Mouse (Mus musculus) intestine, embryonic 14.5 days (tissue): ENCODE results near the gene Oog4. TPM values are rescaled to one million over a fixed set of nuclear protein-coding genes. Genes with fewer than 3 reads are reported as not detected.
A peak's percentile ranks its signal among the peaks of the same experiment; 100 is the strongest.
"Not testable (repeated sequence)": the region's sequence is repeated elsewhere in the genome, so short reads cannot be mapped to it uniquely, and the experiment has no call there.

Experiments used
- ATAC-seq: fragments of 200-750 bp; cut with Nextera tagmentation; replicated peaks from 2 replicates; pipeline ENCODE4 v1.8.0; 2017; ENCODE audit warnings: low read depth, moderate number of reproducible peaks, moderate TSS enrichment, moderate library complexity; ENCODE audit not compliant: low FRiP score, low TSS enrichment
- DNase-seq: peaks from one replicate; pipeline ENCODE4 v3.0.0-alpha.2; 2018; ENCODE audit warnings: low spot score
- H3K27ac ChIP-seq: fragments of 300-500 bp; sonication (generic); 2 replicates; pipeline ENCODE4 v1.5.1; 2014; ENCODE audit warnings: low read depth, mild to moderate bottlenecking, control low read depth
- H3K27me3 ChIP-seq: fragments of 300-500 bp; sonication (generic); replicated peaks from 2 replicates; pipeline ENCODE4 v1.6.1; 2014; ENCODE audit warnings: low read length, control low read depth; ENCODE audit not compliant: control insufficient read depth, insufficient read depth
- H3K36me3 ChIP-seq: fragments of 300-500 bp; sonication (generic); 2 replicates; pipeline ENCODE4 v1.6.1; 2014; ENCODE audit warnings: low read length, control low read depth; ENCODE audit not compliant: control insufficient read depth, insufficient read depth
- H3K4me1 ChIP-seq: fragments of 300-500 bp; sonication (generic); replicated peaks from 2 replicates; pipeline ENCODE4 v1.6.1; 2014; ENCODE audit warnings: low read length, control low read depth, mixed read lengths; ENCODE audit not compliant: control insufficient read depth, insufficient read depth
- H3K4me2 ChIP-seq: fragments of 300-500 bp; sonication (generic); 2 replicates; pipeline ENCODE4 v1.6.1; 2014; ENCODE audit warnings: low read length
- H3K4me3 ChIP-seq: fragments of 300-500 bp; sonication (generic); 2 replicates; pipeline ENCODE4 v1.5.1; 2014; ENCODE audit warnings: low read depth, low read length, control low read depth, mixed read lengths
- H3K9ac ChIP-seq: fragments of 300-500 bp; sonication (generic); 2 replicates; pipeline ENCODE4 v1.6.1; 2014; ENCODE audit warnings: mild to moderate bottlenecking, low read length
- H3K9me3 ChIP-seq: fragments of 300-500 bp; sonication (generic); 2 replicates; pipeline ENCODE4 v1.6.1; 2016; ENCODE audit warnings: low read length, control low read depth; ENCODE audit not compliant: control insufficient read depth
- WGBS: fragments of 180-500 bp; shearing (Covaris S2); extraction: QIAGEN DNeasy Blood & Tissue Kit; methylation state at CpG from one replicate; pipeline ENCODE4 v1.1.7; 2014; 5-methylcytosine and 5-hydroxymethylcytosine counted together
- polyA plus RNA-seq: library from polyadenylated mRNA; unstranded; fragments of >200 nt; fragmentation: Nextera tagmentation; extraction: Ambion mirVana; gene quantifications from 2 replicates; pipeline ENCODE4 v1.2.1, GENCODE M21; 2014

The Oog4 gene
- not detected in 2 replicates for polyA plus RNA-seq

GRCm38 (mm10) chr4:143450224-143450623 is at the start of gene Oog4:
Gene Oog4, minus strand, starts transcription at chr4:143450324.
- H3K4me2 ChIP-seq: no peak within 1 kb of the TSS
- H3K36me3 ChIP-seq: no peaks in the 10 kb centered on the region
- H3K27me3 ChIP-seq: no peaks in the 10 kb centered on the region
- no peaks in the 10 kb centered on the region for H3K9me3 ChIP-seq
- ATAC-seq (no peak), DNase-seq (no peak)
- H3K27ac ChIP-seq: no peak within 1 kb of the TSS
- 88% methylated on average over 3 of the region's 3 CpGs for WGBS
- H3K4me3 ChIP-seq: no peak within 1 kb of the TSS
- no peaks in the 10 kb centered on the region for H3K4me1 ChIP-seq
- H3K9ac ChIP-seq: no peak within 1 kb of the TSS

- H3K4me1 ChIP-seq, ATAC-seq, H3K4me2 ChIP-seq, DNase-seq, H3K36me3 ChIP-seq, H3K9ac ChIP-seq, H3K9me3 ChIP-seq, H3K4me3 ChIP-seq, H3K27me3 ChIP-seq, H3K27ac ChIP-seq: not testable (repeated sequence)
- 65% methylated on average over 5 of the region's 5 CpGs for WGBS
Measured at GRCm38 (mm10) chr4:143426770-143427169, 23.4 kb downstream of the Oog4 start.

GRCm38 (mm10) chr4:143414121-143414520 is 36.0 kb downstream of the Oog4 start:
- no peak overlapping the region for H3K4me2 ChIP-seq
- WGBS: 96% methylated on average over 3 of the region's 3 CpGs
- H3K27me3 ChIP-seq: no peaks in the 10 kb centered on the region
- H3K4me1 ChIP-seq: no peaks in the 10 kb centered on the region
- ATAC-seq (no peak), DNase-seq (no peak)
- H3K9ac ChIP-seq: no peak overlapping the region
- peaks cover 47% of the 10 kb centered on the region for H3K36me3 ChIP-seq
- no peak overlapping the region for H3K27ac ChIP-seq
- H3K9me3 ChIP-seq: peaks cover 7% of the 10 kb centered on the region
- H3K4me3 ChIP-seq: no peak overlapping the region

- peaks cover 7% of the 10 kb centered on the region for H3K9me3 ChIP-seq
- ATAC-seq: no peak
- no peak overlapping the region for H3K27ac ChIP-seq
- no peak overlapping the region for H3K9ac ChIP-seq
- no peaks in the 10 kb centered on the region for H3K27me3 ChIP-seq
- DNase-seq: no peak
- 98% methylated on average over 1 of the region's 1 CpGs for WGBS
- peaks cover 42% of the 10 kb centered on the region for H3K36me3 ChIP-seq
- H3K4me1 ChIP-seq: no peaks in the 10 kb centered on the region
- peak overlapping the region; percentile 67; the same call in 1 of the 2 replicates for H3K4me3 ChIP-seq
- H3K4me2 ChIP-seq: peak overlapping the region; percentile 65; the same call in 1 of the 2 replicates
Measured at GRCm38 (mm10) chr4:143413621-143414020, 36.5 kb downstream of the Oog4 start.

- Histone ChIP-seq H3K27ac (peak within 1 kb of the TSS; percentile 83), H3K9ac (peak within 1 kb of the TSS; percentile 59), H3K4me1 (no peaks in the 10 kb centered on the region), H3K36me3 (peaks cover 31% of the 10 kb centered on the region), H3K9me3 (peaks cover 7% of the 10 kb centered on the region), H3K4me2 (peak within 1 kb of the TSS; percentile 65), H3K4me3 (peak within 1 kb of the TSS; percentile 67), H3K27me3 (no peaks in the 10 kb centered on the region)
- peak; percentile 97 for DNase-seq
- under 1% methylated on average over 50 of the region's 50 CpGs for WGBS
- peak; percentile 94 for ATAC-seq
Measured at GRCm38 (mm10) chr4:143412219-143413092, 37.7 kb downstream of the Oog4 start, which contains the start of gene Pramef8. Gene Pramef8, plus strand, starts transcription at chr4:143412426.

- Histone ChIP-seq H3K4me3 (peak overlapping the region; percentile 67), H3K4me2 (peak overlapping the region; percentile 65), H3K4me1 (no peaks in the 10 kb centered on the region), H3K27me3 (no peaks in the 10 kb centered on the region), H3K9me3 (peaks cover 7% of the 10 kb centered on the region), H3K27ac (0 out of 2 replicates have a peak overlapping the region, but pooled peaks have one; percentile 83), H3K36me3 (peaks cover 23% of the 10 kb centered on the region), H3K9ac (peak overlapping the region; percentile 59; the same call in 1 of the 2 replicates)
- ATAC-seq: no peak
- no peak for DNase-seq
- 75% methylated on average over 5 of the region's 5 CpGs for WGBS
Measured at GRCm38 (mm10) chr4:143411566-143412218, 38.4 kb downstream of the Oog4 start.

- Histone ChIP-seq H3K4me2 (no peak within 1 kb of the TSS), H3K9me3 (no peaks in the 10 kb centered on the region), H3K27me3 (no peaks in the 10 kb centered on the region), H3K36me3 (no peaks in the 10 kb centered on the region), H3K27ac (no peak within 1 kb of the TSS), H3K4me3 (no peak within 1 kb of the TSS), H3K4me1 (no peaks in the 10 kb centered on the region), H3K9ac (no peak within 1 kb of the TSS)
- 79% methylated on average over 26 of the region's 26 CpGs for WGBS
- DNase-seq (no peak), ATAC-seq (no peak)
Measured at GRCm38 (mm10) chr4:143394181-143394580, 55.9 kb downstream of the Oog4 start, which contains the start of gene Pramel1. Gene Pramel1, plus strand, starts transcription at chr4:143394428.

- H3K4me2 ChIP-seq: peak overlapping the region; percentile 48
- no peaks in the 10 kb centered on the region for H3K36me3 ChIP-seq
- DNase-seq (peak; percentile 83), ATAC-seq (peak; percentile 85)
- no peaks in the 10 kb centered on the region for H3K9me3 ChIP-seq
- peak overlapping the region; percentile 37; the same call in 1 of the 2 replicates for H3K9ac ChIP-seq
- H3K27ac ChIP-seq: no peak overlapping the region
- H3K27me3 ChIP-seq: no peaks in the 10 kb centered on the region
- H3K4me3 ChIP-seq: peak overlapping the region; percentile 29
- H3K4me1 ChIP-seq: no peaks in the 10 kb centered on the region
- 6% methylated on average over 40 of the region's 43 CpGs for WGBS
Measured at GRCm38 (mm10) chr4:143388955-143389702, 61.0 kb downstream of the Oog4 start.
